Mouse (Mus musculus) liver, embryonic 14.5 days (tissue): Measurements from ENCODE around the gene Gpr149.

ENCODE experiments used
- CTCF ChIP-seq: IDR thresholded peaks from 2 replicates; pipeline ENCODE4 v1.5.1; 2016; ENCODE audit warnings: antibody characterized with exemption, low read depth, control low read depth
- EP300 ChIP-seq: IDR thresholded peaks from 2 replicates; pipeline ENCODE4 v1.6.1; 2016; ENCODE audit warnings: antibody characterized with exemption, low read depth

DNA sequence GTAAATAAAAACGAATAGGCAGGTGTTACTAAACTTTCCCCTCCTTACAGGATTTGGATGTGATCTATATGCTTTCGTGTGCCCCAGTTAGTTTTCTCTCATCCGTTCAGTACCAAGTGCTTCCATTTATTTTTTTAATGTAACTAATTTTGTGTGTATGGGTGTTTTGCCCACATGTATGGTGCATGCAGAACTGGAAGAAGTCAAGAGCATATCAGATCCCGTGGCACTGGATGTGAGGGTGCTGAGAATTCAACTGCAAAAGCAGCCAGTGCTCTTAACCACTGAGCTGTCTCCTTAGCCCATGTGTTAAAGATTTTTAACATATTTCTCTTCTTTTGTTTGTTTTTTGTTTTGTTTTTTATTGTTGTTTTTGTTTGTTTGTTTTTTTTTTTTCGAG lies 77.3 kb downstream of the Gpr149 start:
- no peak for TF ChIP-seq EP300
- no peak for TF ChIP-seq CTCF
